ENCODE assay signal across 9 mouse cellular contexts in genomic region chr13:51647770-51648169, GRCm38 (mm10). TPM values are rescaled to one million over a fixed set of nuclear protein-coding genes. Genes with fewer than 3 reads are reported as not detected.
DNase-seq lines count a peak whose midpoint lies in the region; ATAC-seq and TF ChIP-seq lines count a peak whose summit lies in the region.
"Had no signal": no experiment of that assay in that cellular context is flagged by ENCODE, and none has a peak within 500 bp of the region (broad histone marks: within the 10 kb centered on the region; RNA-seq: fewer than 3 reads in every experiment).

No protein-coding gene starts in this region.

- TF ChIP-seq CTCF in hindbrain, postnatal 0 days (IDR thresholded peaks at IDR 0.05; ENCODE audit: low read depth): no peak

- WGBS in hindbrain, embryonic 10.5 days: 90% methylated on average over 3 of the region's 3 CpGs
- 88% methylated on average over 3 of the region's 3 CpGs for WGBS in hindbrain, postnatal 0 days
- WGBS in forebrain, embryonic 16.5 days: 94% methylated on average over 3 of the region's 3 CpGs
- WGBS in limb, embryonic 14.5 days: 93% methylated on average over 3 of the region's 3 CpGs

- H3K9me3 ChIP-seq in hindbrain, embryonic 10.5 days: no peaks in the 10 kb centered on the region
- no peaks in the 10 kb centered on the region for H3K9me3 ChIP-seq in hindbrain, postnatal 0 days (ENCODE audit: low read length)
- no peaks in the 10 kb centered on the region for H3K9me3 ChIP-seq in ES-E14 (ENCODE audit: control insufficient read depth, insufficient read depth, low read depth, low read length)
- H3K9me3 ChIP-seq in forebrain, embryonic 16.5 days (ENCODE audit: control insufficient read depth, low read length): no peaks in the 10 kb centered on the region
- no peaks in the 10 kb centered on the region for H3K9me3 ChIP-seq in limb, embryonic 14.5 days (ENCODE audit: control insufficient read depth, low read length)

- H3K36me3 ChIP-seq in hindbrain, embryonic 10.5 days: peaks cover 20% of the 10 kb centered on the region
- H3K36me3 ChIP-seq in hindbrain, postnatal 0 days (ENCODE audit: insufficient read depth, low read length): no peaks in the 10 kb centered on the region
- peaks cover 4% of the 10 kb centered on the region for H3K36me3 ChIP-seq in ES-E14 (ENCODE audit: control insufficient read depth, insufficient read depth, low read length, poor library complexity, severe bottlenecking)
- no peaks in the 10 kb centered on the region for H3K36me3 ChIP-seq in forebrain, embryonic 16.5 days (ENCODE audit: control insufficient read depth, insufficient read depth)
- H3K36me3 ChIP-seq in limb, embryonic 14.5 days (ENCODE audit: control insufficient read depth, insufficient read depth, low read length): 0 out of 2 replicates have a peak, but pooled peaks cover 5% of the 10 kb centered on the region

- no peak for TF ChIP-seq POLR2A in limb, embryonic 14.5 days (IDR thresholded peaks at IDR 0.05; ENCODE audit: borderline replicate concordance, extremely low read depth, insufficient read depth, insufficient read length)

- no peak overlapping the region for H3K27ac ChIP-seq in hindbrain, embryonic 10.5 days
- H3K27ac ChIP-seq in hindbrain, postnatal 0 days: no peak overlapping the region
- H3K27ac ChIP-seq in ES-E14 (ENCODE audit: insufficient read depth, low read depth, low read length, poor library complexity, severe bottlenecking): no peak overlapping the region
- H3K27ac ChIP-seq in forebrain, embryonic 16.5 days (ENCODE audit: low read length): no peak overlapping the region
- H3K27ac ChIP-seq in limb, embryonic 14.5 days (replicated peaks; ENCODE audit: low read depth, low read length): no peak overlapping the region

- no peak for DNase-seq in hindbrain, embryonic 10.5 days (ENCODE audit: low spot score)
- DNase-seq in hindbrain, postnatal 0 days (ENCODE audit: low spot score): no peak
- DNase-seq in ES-E14 (ENCODE audit: low read depth, low spot score) (no peak), adipocyte (ENCODE audit: low spot score) (no peak)
- DNase-seq in limb, embryonic 14.5 days (ENCODE audit: low spot score): no peak
- no peak for DNase-seq in frontal cortex, postnatal 10 days (ENCODE audit: low spot score in 2 of 2)
- no peak for DNase-seq in cerebellum, adult 11-12 months
- DNase-seq: layer of hippocampus, postnatal 36 days had no signal

- no peaks in the 10 kb centered on the region for H3K27me3 ChIP-seq in hindbrain, embryonic 10.5 days (ENCODE audit: insufficient read depth, poor library complexity, severe bottlenecking)
- H3K27me3 ChIP-seq in hindbrain, postnatal 0 days (ENCODE audit: insufficient read depth, low read length): no peaks in the 10 kb centered on the region
- no peaks in the 10 kb centered on the region for H3K27me3 ChIP-seq in forebrain, embryonic 16.5 days (replicated peaks; ENCODE audit: control insufficient read depth, insufficient read depth, low read length)
- no peaks in the 10 kb centered on the region for H3K27me3 ChIP-seq in limb, embryonic 14.5 days (ENCODE audit: control insufficient read depth, insufficient read depth, low read length)

- H3K4me1 ChIP-seq in hindbrain, embryonic 10.5 days (replicated peaks): peaks cover 45% of the 10 kb centered on the region
- peaks cover 3% of the 10 kb centered on the region; the same call in 1 of the 2 replicates for H3K4me1 ChIP-seq in hindbrain, postnatal 0 days (ENCODE audit: insufficient read depth, low read length)
- peaks cover 3 to 6% of the 10 kb centered on the region in 2 experiments for H3K4me1 ChIP-seq in ES-E14 (ENCODE audit: control insufficient read depth in 2 of 2, insufficient read depth in 2 of 2, low read length in 2 of 2, poor library complexity in 1 of 2)
- H3K4me1 ChIP-seq in forebrain, embryonic 16.5 days (replicated peaks; ENCODE audit: control insufficient read depth, insufficient read depth, low read length): peaks cover 23% of the 10 kb centered on the region
- H3K4me1 ChIP-seq in limb, embryonic 14.5 days (ENCODE audit: control insufficient read depth, insufficient read depth, low read length): peaks cover 14% of the 10 kb centered on the region

- peak overlapping the region; percentile 92 for H3K4me3 ChIP-seq in hindbrain, embryonic 10.5 days
- H3K4me3 ChIP-seq in hindbrain, postnatal 0 days (ENCODE audit: low read length): no peak overlapping the region
- H3K4me3 ChIP-seq in ES-E14 (ENCODE audit: insufficient read depth in 1 of 2, low read depth in 1 of 2, low read length in 2 of 2, poor library complexity in 1 of 2, severe bottlenecking in 1 of 2): peak overlapping the region; percentile 64 to 96
- no peak overlapping the region for H3K4me3 ChIP-seq in forebrain, embryonic 16.5 days (replicated peaks; ENCODE audit: low read length)
- no peak overlapping the region for H3K4me3 ChIP-seq in limb, embryonic 14.5 days (replicated peaks; ENCODE audit: low read length)

- no peak overlapping the region for H3K9ac ChIP-seq in hindbrain, postnatal 0 days (replicated peaks; ENCODE audit: low read length)
- no peak overlapping the region for H3K9ac ChIP-seq in ES-E14 (ENCODE audit: insufficient read depth, low read depth, low read length, poor library complexity, severe bottlenecking)
- no peak overlapping the region for H3K9ac ChIP-seq in forebrain, embryonic 16.5 days (replicated peaks; ENCODE audit: low read depth, low read length)
- no peak overlapping the region for H3K9ac ChIP-seq in limb, embryonic 14.5 days (ENCODE audit: low read depth, low read length, severe bottlenecking)

- no peak for ATAC-seq in hindbrain, postnatal 0 days
- no peak for ATAC-seq in forebrain, embryonic 16.5 days
- no peak for ATAC-seq in limb, embryonic 14.5 days (ENCODE audit: low FRiP score, low read depth)

- in situ Hi-C loops in ES-E14 (cut with MboI; ENCODE audit: low sequenced_read_pairs in 2 of 2, unreplicated experiment in 2 of 2): no loop called here

- H3K4me2 ChIP-seq in hindbrain, postnatal 0 days (ENCODE audit: low read depth, low read length): no peak overlapping the region
- H3K4me2 ChIP-seq in forebrain, embryonic 16.5 days (ENCODE audit: low read length): peak overlapping the region; percentile 2; the same call in 1 of the 2 replicates
- H3K4me2 ChIP-seq in limb, embryonic 14.5 days (replicated peaks; ENCODE audit: low read depth, low read length, severe bottlenecking): peak overlapping the region; percentile 15; the same call in 1 of the 2 replicates

TF ChIP-seq in ES-E14, 5 proteins besides CTCF, POLR2A, EP300 and RAD21:
- TF ChIP-seq MAFK (IDR thresholded peaks at IDR 0.05; ENCODE audit: insufficient read depth, low read depth, low read length) (no peak), ZNF384 (IDR thresholded peaks at IDR 0.05; ENCODE audit: low read depth, low read length) (no peak), ZC3H11A (IDR thresholded peaks at IDR 0.05; ENCODE audit: borderline replicate concordance, low read depth, low read length) (no peak), HCFC1 (IDR thresholded peaks at IDR 0.05; ENCODE audit: borderline replicate concordance, insufficient read depth, low read length) (no peak), CHD2 (IDR thresholded peaks at IDR 0.05; ENCODE audit: low read depth, low read length) (no peak)

RNA-seq across cellular contexts. Expression of gene Cks2, which starts 2.7 kb away (rescaled TPM):
- 329 and 366 TPM in 2 replicates for polyA plus RNA-seq in hindbrain, embryonic 10.5 days (2016; fragmentation: Nextera tagmentation; extraction: Ambion mirVana)
- 40.0 and 41.0 TPM in 2 replicates for total RNA-seq in hindbrain, postnatal 0 days (2014; rRNA removed)
- polyA plus RNA-seq in hindbrain, postnatal 0 days (2015; fragmentation: Nextera tagmentation; extraction: Ambion mirVana): 58.6 and 69.4 TPM in 2 replicates
- 122 and 188 TPM in 2 replicates for total RNA-seq in ES-E14 (2012; rRNA removed)
- 97.5 and 118 TPM in 2 replicates for polyA plus RNA-seq in forebrain, embryonic 16.5 days (2015; fragmentation: Nextera tagmentation; extraction: Ambion mirVana)
- polyA plus RNA-seq in limb, embryonic 14.5 days (2012; rRNA removed): 160 and 167 TPM in 2 replicates
- 272 and 285 TPM in 2 replicates for polyA plus RNA-seq in limb, embryonic 14.5 days (2014; fragmentation: Nextera tagmentation; extraction: Ambion mirVana)

RNA-seq across cellular contexts. Expression of gene Secisbp2, which starts 3.7 kb away (rescaled TPM):
- polyA plus RNA-seq in hindbrain, embryonic 10.5 days (2016; fragmentation: Nextera tagmentation; extraction: Ambion mirVana): 27.4 and 31.6 TPM in 2 replicates
- total RNA-seq in hindbrain, postnatal 0 days (2014; rRNA removed): 13.7 and 15.0 TPM in 2 replicates
- polyA plus RNA-seq in hindbrain, postnatal 0 days (2015; fragmentation: Nextera tagmentation; extraction: Ambion mirVana): 20.1 and 21.8 TPM in 2 replicates
- total RNA-seq in ES-E14 (2012; rRNA removed): 26.6 and 31.6 TPM in 2 replicates
- 31.2 and 40.0 TPM in 2 replicates for polyA plus RNA-seq in forebrain, embryonic 16.5 days (2015; fragmentation: Nextera tagmentation; extraction: Ambion mirVana)
- polyA plus RNA-seq in limb, embryonic 14.5 days (2012; rRNA removed): 32.8 and 34.5 TPM in 2 replicates
- polyA plus RNA-seq in limb, embryonic 14.5 days (2014; fragmentation: Nextera tagmentation; extraction: Ambion mirVana): 29.0 and 31.0 TPM in 2 replicates

Comparison
In these comparisons a context has a peak if more than half of its experiments do, and no peak if none do; other contexts are left out.
1. H3K4me3 ChIP-seq: peak in hindbrain, embryonic 10.5 days (single experiment) and ES-E14 (2 of 2); none in hindbrain, postnatal 0 days (single experiment), forebrain, embryonic 16.5 days (single experiment) and limb, embryonic 14.5 days (single experiment).